Mouse (Mus musculus) spleen, adult 18-20 months (tissue): ENCODE data around the gene Sdhaf2.
"Not testable (repeated sequence)": the region's sequence is repeated elsewhere in the genome, so short reads cannot be mapped to it uniquely, and the experiment has no call there.

Experiments
- DNase-seq, 2 experiments: peaks; one replicate each; pipeline ENCODE4 v3.0.0; 2022; ENCODE audit warnings: mixed read lengths in 2 of 2

The Sdhaf2 gene

DNA sequence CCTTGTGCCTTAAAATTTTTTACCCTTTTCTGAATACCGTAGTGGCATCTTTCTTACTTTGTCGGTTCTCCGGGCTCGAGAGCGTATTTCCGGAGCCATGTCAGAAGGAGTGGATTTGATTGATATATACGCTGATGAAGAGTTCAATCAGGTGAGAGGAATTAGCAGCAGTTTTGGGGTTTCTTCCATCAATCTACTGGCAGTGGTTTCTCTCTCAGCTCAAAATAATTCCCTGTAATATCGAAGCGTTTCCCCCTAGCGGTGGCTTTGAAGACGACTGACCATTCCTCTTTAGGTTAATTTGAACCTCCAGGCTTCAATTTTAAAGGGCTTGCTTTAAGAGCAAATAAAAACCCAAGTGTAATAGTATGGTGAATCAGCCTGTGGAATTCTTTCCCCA, at the start of gene Sdhaf2:
Gene Sdhaf2, minus strand, starts transcription at position 233 of the 400 bp plus-strand sequence.
- no peak for DNase-seq

DNA sequence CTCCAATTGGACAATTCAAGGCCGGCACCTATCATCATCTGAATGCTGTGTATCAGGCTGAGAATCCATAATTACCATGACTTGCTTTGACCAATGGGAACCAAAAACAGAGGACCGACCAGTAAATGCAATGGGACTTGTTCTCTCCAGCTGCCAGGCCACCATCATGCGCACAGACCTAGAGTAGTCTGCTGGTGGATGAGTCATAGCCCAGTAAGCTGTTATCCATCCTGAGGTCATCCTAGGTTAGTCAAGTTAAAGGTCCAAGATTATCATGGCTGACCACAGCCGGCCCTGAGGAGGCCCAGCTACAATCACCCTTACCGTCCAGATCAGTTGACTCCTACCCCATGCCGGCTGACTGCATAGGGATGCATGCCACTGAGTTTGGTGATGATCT, 43.7 kb upstream of the Sdhaf2 start:
- no peak for DNase-seq

DNA sequence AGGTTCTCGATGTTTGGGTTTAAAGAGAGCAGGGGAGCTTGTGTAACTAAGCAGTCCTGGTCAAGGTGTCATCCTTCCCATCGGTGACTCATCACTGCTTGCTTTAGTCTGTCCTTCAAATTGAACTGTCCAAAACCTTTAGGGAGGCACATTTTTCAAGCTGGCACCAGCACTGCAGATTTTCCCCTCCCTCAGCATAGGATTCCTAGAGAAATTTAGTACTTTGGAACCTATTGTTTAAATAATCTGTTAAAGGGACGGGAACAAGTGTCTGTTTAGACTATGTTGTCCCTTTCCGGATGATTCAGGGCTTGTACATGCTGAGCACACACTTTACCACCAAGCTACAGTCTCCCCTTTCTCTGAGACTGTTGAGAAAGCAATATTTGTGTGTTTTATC, 39.3 kb upstream of the Sdhaf2 start:
- no peak for DNase-seq

DNA sequence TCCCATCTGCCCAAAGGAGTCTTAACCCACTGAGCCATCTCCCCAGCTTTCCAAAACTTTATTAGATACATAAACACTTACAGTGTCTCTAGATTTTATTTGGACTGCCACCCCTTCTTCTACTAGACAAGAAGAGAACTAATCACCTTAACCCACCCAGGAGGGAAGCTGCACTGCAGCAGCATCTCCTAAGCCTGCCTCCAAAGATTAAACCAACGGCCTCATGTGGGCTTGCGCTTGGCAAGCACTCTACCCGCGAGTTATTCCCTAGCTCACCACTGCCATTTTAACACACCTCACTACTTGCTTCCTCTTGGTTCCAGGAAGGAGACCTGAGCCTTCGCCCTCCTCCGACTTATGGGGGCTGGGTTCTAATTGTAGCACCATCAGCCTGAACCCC, 38.3 kb upstream of the Sdhaf2 start:
- DNase-seq, result no peak

DNA sequence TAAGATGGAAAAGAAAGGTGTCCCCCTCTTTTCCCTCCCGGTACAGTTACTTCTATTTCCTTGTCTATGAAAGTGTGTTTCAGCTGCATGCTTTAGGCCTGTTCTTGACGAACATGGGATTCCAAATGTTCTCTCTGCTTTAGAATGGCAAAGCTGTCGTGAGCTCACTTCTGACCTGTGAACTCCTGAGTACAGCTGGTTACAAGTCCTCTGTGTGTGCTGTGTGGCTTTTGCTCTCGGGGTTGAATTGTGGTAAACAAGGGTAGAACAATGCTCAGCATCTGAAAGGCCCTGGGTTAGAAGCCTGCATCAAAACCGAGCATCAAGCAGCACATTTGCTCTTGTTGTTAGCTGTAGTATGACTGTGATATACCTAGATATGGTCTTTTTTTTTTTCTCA, 36.4 kb upstream of the Sdhaf2 start:
- DNase-seq, result no peak

DNA sequence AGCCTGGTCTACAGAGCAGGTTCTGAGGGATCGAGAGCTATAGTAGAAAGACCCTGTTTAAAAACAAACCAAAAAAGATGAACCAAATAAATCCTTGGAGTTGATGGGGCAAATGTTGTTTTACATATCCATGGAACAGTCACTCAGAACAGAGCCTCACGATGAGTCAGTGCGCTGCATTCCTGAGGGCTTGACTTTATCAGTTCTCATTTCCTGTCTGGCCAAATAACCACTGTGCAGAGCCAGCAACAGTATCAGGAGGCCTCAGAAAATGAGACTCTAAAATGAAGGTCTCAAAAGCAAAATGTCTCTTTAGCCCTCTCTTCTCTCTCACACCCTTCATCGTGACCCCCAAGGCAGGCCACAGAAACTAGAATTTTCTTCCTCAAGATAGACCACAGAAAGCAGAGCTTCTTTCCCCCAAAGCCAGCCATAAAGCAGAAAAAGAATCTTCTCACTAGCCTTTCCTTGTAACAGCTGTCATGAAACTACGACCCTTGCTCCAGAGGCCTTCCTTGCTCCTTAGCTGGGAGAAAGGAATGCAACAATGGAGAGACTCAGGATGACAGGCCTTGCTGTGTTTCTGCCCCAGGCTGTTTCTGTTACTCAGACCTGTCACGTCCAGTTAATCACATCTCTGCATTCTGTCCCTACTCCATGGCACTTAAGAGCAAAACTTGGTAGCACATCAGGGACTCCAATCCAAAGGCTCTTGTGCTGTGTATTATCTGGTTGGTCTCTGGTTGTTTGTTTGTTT, 35.8 kb upstream of the Sdhaf2 start:
- DNase-seq, result no peak

DNA sequence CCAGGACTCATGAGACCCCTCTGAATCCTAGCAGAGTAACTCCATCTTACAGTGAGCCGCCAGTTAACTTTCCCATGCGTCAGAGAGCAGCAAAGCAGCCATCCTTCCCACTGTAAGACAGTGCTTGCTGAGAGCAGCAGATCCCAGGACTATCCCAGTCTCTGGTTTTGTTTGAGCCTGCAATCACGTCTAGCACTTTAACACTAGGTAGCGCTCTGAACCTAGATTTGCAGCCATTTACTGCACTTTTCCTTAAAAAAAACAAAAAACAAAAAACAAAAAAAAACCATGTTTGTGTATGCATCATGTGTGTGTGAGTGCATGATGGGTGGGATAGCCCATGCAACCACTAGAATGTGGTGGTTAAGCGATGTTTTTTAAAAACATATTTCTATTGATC, 34.2 kb upstream of the Sdhaf2 start:
- DNase-seq, result no peak

DNA sequence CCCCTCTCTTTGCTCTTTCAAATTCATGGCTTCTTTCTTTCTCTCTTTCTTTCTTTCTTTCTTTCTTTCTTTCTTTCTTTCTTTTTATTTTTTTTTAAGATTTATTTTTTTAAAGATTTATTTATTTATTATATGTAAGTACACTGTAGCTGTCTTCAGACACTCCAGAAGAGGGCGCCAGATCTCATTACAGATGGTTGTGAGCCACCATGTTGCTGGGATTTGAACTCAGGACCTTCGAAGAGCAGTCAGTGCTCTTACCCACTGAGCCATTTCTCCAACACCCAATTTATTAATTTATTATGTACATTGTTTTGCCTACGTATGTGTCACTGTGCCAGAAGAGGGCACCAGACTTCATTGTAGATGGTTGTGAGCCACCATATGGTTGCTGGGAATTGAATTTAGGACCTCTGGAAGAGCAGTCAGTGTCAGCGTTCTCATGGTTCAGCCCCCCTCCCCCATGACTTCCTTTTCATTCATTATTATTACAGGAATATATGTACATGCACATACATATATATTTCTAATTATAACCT, 32.0 kb upstream of the Sdhaf2 start:
- DNase-seq, result not testable (repeated sequence)

DNA sequence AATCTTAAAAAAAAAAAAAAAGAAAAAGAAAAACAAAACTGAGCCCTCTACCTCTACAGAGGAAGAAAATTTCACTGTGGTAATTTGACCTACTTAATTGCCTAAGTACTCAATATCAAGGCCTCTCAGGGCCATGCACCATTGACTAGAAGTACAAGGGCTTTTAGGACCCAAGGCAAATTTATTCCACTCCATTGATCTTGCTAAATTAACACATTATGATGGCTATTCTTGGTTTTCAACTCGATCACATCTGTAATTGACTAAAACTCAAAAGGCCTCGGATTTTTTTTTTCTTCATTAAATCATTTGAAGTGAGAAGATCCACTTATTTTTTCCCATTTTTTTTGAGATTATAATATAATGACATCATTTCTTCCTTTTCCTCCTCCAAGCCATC, 31.5 kb upstream of the Sdhaf2 start:
- DNase-seq, result no peak

DNA sequence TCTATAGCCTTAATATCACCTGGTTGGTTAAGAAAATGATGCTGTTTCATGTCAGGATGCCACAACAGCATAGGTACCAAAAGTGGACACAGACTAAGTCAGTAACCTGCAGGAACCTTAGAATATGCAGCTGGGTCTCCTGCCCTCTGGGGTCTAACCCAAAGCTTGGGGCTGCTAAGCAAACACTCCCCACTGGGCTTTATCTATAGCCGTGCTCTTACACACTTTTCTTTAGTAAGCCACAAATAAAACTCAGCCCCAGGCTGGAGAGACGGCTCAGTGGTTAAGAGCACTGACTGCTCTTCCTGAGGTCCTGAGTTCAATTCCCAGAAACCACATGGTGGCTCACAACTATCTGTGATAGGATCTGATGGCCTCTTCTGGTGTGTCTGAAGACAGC, 31.1 kb upstream of the Sdhaf2 start:
- no peak for DNase-seq

DNA sequence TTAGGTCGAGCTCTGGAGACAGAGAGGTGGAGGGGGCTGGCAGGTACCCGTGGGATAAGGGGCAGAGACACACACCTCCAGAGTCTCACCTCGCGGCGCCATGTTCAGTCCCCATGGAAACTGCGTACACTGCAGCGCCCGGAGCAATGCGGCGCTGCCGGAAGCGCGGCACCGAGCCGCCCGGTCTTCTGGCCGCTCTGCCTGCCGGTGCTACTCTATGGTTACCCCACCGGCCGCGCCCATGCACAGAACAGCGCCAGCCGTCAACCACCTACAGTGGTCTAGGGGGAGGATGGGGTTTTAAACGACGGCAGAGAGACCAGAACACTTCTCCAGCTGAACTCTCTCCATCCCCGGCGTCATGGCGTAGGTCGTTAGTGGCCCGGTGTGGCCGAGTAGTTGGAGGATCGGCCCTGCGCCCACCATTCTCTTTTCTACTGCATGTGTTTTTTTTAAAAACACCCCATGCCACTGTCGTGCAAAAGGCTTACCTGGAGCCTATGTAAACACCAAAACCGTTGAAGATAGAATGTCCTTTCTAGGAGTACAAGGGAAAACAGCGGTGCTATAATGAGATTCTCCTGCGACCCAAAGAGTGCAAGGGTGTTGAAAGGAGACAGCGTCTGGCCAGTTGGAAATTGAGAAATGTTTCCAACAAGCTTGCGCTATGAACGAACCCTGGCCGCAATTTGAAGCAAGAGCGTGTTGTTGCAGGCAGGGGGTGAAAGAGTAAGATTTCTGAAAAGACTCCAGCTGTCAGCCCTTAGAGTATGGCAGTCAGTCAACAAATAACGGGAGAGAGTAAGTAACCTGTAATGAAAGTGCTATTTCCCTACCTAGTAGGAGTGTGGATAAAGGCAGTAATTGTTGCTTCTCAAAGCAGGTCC, 29.9 kb upstream of the Sdhaf2 start, which contains the start of gene Tmem216:
Gene Tmem216, minus strand, starts transcription at position 615 of the 887 bp plus-strand sequence.
- peak; percentile 70 to 80 for DNase-seq

DNA sequence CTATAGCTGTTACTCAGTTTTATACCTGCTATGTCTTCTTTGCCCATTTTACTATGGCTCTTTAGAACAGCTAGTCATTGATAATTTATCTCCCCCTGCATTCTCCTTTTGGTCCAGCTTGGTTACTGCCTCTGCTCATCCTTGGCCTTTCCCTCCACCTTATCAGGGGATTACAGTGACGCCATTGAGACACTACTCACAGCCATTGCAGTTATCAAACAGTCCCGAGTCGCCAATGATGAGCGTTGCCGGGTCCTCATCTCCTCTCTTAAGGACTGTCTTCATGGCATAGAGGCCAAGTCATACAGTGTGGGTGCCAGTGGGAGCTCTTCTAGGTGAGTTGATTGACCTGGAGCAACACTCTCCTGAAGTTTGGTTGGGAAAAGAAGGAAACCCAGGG, 13.5 kb upstream of the Sdhaf2 start:
- no peak for DNase-seq

DNA sequence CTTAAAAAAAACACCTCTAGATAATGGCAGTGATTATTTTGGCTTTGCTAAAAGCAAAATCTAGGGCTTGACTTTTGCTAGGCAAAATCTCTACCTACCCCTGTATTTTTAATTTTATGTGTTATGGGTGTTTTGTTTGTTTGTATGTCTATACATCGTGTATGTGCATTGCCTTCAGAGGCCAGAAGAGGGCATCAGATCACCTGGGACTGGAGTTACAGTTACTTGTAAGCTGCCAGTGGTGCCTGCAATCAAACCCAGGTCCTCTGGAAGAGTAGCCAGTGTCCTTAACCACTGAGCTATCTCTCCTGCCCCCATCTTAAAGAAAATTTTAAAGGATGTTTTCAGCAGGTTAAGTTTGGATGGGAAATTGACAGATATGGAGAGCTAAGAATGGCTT, 4.1 kb upstream of the Sdhaf2 start:
- no peak for DNase-seq

DNA sequence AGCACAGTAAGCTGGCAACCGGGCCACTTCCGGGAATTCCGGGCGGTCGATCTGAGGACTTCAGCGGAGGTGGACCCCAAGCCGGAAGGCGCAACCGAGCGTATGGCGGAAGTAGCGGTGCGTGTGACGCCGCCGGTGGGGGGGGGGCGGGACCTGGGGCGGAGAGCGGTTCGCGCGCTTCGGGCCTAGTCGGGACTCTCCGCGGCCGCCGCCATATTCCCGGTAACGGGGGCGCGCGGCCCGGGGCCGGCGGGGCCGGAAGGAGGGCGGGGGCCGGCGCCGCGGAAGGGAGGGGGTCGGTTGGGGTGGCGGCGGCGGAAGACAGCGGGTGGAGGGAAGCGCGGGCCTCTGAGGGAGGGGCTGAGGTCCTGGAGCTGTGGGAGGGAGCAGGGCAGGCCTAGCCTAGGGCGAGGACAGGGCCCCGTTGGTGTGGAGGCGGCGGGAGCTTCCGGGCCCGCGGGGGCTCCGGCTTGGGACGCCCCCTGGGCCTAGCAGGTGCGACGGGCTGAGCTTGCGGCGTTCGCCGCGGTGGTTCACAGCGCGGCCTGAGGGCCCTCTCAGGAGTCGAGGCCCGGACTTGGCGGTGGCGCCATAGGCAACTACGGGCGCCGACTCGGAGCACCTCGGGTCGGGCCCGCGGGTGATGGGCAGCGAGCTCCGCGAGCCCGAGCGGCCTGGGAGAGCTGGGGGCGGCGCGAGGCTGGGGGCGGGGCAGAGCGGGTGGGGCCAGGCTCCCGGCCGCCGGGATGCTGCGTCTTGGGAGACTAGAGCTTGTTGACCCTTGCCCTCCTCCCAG, 638 bp downstream of the Sdhaf2 start, which contains the start of gene Cpsf7:
Gene Cpsf7, plus strand, starts transcription at position 161 of the 796 bp plus-strand sequence.
- DNase-seq, result peak; percentile 82 to 83

DNA sequence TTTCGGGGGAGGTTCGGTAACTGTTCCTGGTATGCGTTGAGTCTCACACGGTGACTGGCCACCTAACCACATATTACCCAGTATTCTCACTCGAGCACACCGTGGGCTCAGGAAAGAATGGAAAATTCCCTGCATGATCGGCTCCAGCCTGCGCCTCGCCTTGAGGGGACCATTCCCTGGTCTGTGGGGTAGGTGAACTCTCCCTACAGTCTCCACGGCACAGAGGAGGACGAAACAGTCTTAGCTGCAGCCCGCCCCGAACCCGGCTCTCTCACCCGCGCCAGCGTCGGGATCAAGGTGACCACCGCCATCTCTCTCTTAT, 1.2 kb downstream of the Sdhaf2 start:
- no peak for DNase-seq

DNA sequence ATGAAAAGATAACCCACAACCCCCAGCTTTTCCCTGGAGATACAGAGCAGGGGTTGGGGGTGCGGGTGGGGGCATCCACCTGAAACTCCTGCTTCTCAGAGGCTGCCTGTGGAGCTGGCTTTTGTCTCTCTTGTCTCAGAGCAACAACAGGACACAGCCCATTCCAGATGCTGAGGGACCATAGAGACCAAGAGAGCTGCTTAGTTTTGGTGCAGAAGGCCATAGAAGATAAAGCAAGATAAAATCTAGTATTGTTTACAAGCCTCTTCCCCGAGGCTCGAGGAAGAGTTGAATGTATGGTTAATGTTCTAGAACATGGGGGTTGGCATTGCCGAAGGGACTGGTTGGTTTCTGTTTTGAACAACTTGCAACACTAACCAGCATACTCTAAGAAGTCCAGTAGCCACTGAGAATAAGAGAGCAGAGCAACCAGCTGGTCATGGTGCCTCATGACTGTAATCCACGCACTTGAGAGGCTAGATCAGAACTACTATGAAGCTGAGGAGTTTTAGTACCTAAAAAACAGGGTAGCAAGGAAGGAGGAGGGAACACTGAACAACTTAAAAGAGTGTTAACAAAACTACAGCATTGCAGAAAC, 2.4 kb downstream of the Sdhaf2 start:
- DNase-seq, result no peak

DNA sequence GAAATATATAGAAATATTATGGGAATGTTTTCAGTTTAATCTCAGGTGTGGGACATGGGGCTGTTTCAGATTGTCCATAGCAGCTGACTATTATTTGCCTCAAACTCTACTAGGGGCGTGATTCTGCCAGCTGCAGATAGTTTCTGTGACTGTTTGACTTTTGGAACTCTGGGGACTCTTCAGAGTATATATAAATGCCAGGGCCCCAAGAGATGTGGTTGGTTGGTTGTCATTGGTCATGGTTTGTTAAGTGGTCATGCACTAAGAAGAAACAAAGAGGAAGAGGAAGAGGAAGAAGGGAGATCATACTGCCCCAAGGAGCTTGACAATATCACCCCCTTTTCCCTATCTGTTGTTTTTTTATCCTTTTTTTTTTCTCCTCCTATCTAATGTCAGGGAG, 4.0 kb downstream of the Sdhaf2 start:
- DNase-seq, result no peak

DNA sequence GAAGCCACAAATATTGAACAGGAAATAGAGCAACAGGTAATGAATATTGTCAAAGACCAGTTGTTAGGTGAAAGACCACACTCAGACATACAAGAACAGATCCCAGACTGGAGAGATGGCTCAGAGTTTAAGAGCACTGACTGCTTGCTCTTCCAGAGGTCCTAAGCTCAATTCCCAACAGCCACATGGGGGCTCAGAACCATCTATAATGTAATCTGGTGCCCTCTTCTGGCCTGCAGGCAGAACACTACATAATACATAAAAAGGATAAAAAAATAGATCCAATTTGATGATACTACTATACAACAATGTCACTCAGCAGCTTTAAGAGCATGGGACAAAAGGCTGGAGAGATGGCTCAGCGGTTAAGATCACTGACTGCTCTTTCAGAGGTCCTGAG, 5.6 kb downstream of the Sdhaf2 start:
- DNase-seq, result no peak

DNA sequence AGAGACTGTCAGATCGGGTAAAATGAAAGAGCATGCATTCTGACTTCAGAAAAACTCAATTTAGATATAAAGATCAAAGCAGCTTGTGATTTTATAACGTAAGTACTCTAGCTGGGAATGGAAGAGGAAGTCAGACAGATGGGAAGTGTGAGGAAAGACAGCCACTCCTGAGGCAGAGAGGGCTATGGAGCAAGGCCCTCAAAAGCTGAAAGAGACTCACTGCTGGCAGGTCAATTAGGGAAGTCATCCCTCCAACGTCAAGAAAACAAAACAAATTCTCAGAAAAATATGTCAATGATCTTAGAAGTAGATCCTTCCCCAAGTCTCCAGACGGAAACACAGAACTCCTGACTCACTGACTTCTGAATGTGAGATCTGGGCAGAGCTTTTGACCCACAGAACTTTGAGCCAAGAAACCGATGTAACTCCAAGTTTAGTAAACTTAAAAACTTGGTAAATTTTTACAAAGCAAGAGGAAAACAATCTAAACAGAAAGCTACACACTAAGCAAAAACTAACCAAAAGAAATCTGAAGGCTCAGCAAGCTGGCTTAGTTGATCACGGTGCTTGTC, 15.1 kb downstream of the Sdhaf2 start:
- DNase-seq, result no peak

DNA sequence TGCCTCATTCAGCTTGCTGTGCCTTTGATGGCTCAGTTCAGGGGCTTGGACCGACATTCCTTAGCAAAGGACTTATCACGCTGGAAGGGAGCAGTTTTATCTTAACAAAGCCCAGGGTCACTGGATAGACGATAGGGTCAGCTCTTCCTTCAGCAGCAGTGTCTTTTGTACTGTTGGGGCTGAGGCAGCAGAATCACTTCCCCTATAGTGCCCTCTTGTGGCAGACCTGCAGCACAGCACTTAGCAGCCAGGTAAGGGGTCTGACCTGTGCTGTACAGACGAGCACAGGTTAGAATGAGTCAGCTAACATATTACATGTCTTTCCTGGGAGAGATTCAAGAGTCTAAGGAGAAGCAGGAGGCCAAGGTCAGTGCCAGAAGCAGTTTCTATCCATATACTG, 23.4 kb downstream of the Sdhaf2 start:
- peak in 1 of 2 experiments; percentile 26 for DNase-seq

DNA sequence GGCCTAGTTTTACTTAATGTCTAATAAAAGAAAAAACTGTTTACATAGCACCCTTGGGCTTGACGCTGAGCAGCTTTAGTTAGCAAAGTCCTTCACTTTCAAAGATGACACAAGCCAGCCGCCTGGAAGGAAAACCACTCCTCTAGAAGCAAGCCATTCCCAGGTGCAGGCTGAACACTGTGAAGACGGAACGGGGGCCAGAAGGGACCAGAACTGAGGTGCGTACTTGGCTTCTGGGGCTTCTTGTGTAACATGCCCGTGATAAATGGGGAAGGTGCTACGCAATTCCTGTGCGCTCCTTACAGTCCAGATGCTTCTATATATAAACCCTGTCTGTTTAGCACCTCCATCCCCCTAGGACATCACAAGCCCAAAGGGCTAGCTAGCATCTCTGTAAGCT, 25.4 kb downstream of the Sdhaf2 start:
- DNase-seq, result no peak

DNA sequence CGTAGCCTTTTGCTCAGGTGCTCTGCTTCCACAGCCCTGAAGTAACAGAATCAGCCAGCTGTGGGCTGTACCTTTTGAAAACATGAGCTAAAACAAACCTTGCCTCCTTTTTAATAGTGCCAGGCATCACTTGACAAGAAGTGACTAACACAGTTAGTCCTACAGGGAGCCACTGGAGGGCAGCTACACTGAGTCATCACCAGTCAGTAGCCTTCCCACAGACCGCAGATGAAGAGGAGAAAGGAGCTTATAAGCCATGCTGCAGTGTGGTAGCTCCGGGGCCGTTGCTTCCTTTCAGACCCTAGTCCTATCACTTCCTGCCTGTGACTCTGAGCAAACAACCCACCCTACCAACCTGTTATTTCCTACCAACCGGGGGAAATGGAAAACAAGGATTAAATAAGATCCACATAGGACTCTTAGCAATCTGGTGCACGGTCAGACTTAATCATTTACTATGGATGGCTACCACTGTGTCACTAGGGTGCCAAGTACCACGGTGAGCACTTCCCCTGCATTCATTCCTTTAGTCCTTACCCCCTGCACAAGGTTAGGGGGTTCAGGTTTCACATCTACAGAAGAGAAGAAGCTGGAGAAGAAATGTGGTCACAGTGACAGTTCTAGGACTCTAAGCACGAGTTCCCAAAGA, 28.3 kb downstream of the Sdhaf2 start:
- DNase-seq, result no peak
